Mouse (Mus musculus): ENCODE results near the gene Gpc4. TPM values are rescaled to one million over a fixed set of nuclear protein-coding genes. Genes with fewer than 3 reads are reported as not detected.

Gene Gpc4
- polyA plus RNA-seq, 2 experiments: 81.8 to 88.5 TPM

DNA sequence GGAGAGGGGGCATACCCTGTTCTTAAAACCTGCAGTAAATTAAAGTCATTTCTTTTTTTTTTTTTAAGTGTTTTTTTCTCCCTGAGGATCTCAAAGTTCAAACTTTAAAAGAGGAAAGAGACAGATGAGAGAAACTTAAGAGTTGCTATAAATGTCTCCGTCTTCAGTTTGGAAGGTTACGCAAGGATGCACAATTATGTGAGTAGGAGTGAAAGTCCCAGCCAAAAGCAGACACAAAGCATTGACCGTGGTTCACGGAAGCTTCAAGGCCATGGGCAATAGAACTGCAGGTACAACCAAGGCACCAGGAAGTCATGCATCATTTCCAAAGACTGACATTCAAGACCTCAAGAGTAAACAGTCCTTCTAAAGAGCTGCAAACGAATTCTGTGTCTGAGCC is 28.5 kb downstream of the Gpc4 start:
- H3K9ac ChIP-seq (ENCODE audit: low read depth, low read length, severe bottlenecking): no peak overlapping the region

DNA sequence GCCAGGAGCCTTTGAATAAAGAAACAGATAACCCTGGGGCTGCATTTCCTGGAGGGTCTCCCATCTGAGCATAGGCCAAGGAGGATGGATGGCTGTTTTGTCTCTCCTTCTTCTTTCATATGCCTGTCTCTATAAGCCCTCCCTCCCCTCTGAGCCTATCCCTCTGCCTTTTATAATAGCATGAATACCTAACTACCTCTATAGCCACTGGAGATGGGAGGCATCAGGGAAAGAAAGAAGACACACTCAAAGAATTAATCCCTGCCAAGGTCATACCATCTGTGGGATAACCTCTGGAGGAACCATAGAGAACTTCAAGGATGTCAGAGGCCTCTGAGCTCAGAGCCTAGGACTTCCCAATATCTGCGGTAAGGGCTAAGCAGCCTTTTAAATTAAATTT is 35.4 kb downstream of the Gpc4 start:
- no peaks in the 10 kb centered on the region; the same call in 1 of the 2 replicates for H3K4me1 ChIP-seq (ENCODE audit: control insufficient read depth, insufficient read depth, low read length)
- WGBS: 80% methylated on average over 1 of the region's 1 CpGs
- H3K36me3 ChIP-seq (ENCODE audit: control insufficient read depth, insufficient read depth, low read length): no peaks in the 10 kb centered on the region
- no peak overlapping the region for H3K9ac ChIP-seq (ENCODE audit: low read depth, low read length, severe bottlenecking)
- no peak overlapping the region for H3K4me2 ChIP-seq (replicated peaks; ENCODE audit: low read depth, low read length, severe bottlenecking)
- DNase-seq (ENCODE audit: low spot score) (no peak), ATAC-seq (ENCODE audit: low FRiP score, low read depth) (no peak)
- H3K27ac ChIP-seq (replicated peaks; ENCODE audit: low read depth, low read length): no peak overlapping the region
- H3K4me3 ChIP-seq (replicated peaks; ENCODE audit: low read length): no peak overlapping the region
- H3K9me3 ChIP-seq (ENCODE audit: control insufficient read depth, low read length): no peaks in the 10 kb centered on the region
- no peaks in the 10 kb centered on the region for H3K27me3 ChIP-seq (ENCODE audit: control insufficient read depth, insufficient read depth, low read length)
- no peak for TF ChIP-seq POLR2A (IDR thresholded peaks at IDR 0.05; ENCODE audit: borderline replicate concordance, extremely low read depth, insufficient read depth, insufficient read length)

More for the DNA sequence above, 28.5 kb downstream of the Gpc4 start:
- H3K27me3 ChIP-seq (ENCODE audit: control insufficient read depth, insufficient read depth, low read length): no peaks in the 10 kb centered on the region
- no peak overlapping the region for H3K4me3 ChIP-seq (replicated peaks; ENCODE audit: low read length)
- no peak overlapping the region for H3K4me2 ChIP-seq (replicated peaks; ENCODE audit: low read depth, low read length, severe bottlenecking)
- H3K4me1 ChIP-seq (ENCODE audit: control insufficient read depth, insufficient read depth, low read length): no peaks in the 10 kb centered on the region; the same call in 1 of the 2 replicates
- TF ChIP-seq POLR2A (IDR thresholded peaks at IDR 0.05; ENCODE audit: borderline replicate concordance, extremely low read depth, insufficient read depth, insufficient read length): no peak
- no peak for ATAC-seq (ENCODE audit: low FRiP score, low read depth)
- H3K9me3 ChIP-seq (ENCODE audit: control insufficient read depth, low read length): no peaks in the 10 kb centered on the region
- no peak for DNase-seq (ENCODE audit: low spot score)
- H3K27ac ChIP-seq (replicated peaks; ENCODE audit: low read depth, low read length): no peak overlapping the region
- WGBS: 67% methylated on average over 5 of the region's 5 CpGs
- no peaks in the 10 kb centered on the region for H3K36me3 ChIP-seq (ENCODE audit: control insufficient read depth, insufficient read depth, low read length)

DNA sequence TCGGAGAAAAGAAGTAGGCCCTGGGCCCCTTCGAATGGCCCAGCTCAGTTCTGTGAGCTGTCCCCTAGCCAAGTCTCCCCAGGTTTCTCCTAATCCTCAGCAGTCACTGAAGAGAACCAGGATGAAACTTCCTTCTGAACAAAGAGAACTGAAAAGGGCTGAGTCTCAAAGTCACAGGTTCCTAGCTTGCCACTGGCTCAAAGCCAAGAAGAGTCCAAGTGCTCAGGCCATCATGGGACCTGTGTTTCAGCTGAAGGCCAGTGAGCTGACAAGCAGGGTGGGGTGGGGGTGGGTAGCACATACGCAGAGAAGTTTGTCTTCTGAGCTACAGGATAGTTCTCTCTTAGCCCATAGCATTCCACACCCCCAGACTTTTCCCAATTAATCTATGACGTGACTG is 36.3 kb downstream of the Gpc4 start:
- Histone ChIP-seq H3K27me3 (ENCODE audit: control insufficient read depth, insufficient read depth, low read length) (no peaks in the 10 kb centered on the region), H3K4me2 (replicated peaks; ENCODE audit: low read depth, low read length, severe bottlenecking) (no peak overlapping the region), H3K27ac (replicated peaks; ENCODE audit: low read depth, low read length) (no peak overlapping the region), H3K36me3 (ENCODE audit: control insufficient read depth, insufficient read depth, low read length) (no peaks in the 10 kb centered on the region), H3K9me3 (ENCODE audit: control insufficient read depth, low read length) (no peaks in the 10 kb centered on the region), H3K4me1 (ENCODE audit: control insufficient read depth, insufficient read depth, low read length) (peaks cover 3% of the 10 kb centered on the region; the same call in 1 of the 2 replicates), H3K4me3 (replicated peaks; ENCODE audit: low read length) (no peak overlapping the region), H3K9ac (ENCODE audit: low read depth, low read length, severe bottlenecking) (no peak overlapping the region)
- 74% methylated on average over 4 of the region's 4 CpGs for WGBS
- DNase-seq (ENCODE audit: low spot score) (no peak), ATAC-seq (ENCODE audit: low FRiP score, low read depth) (no peak)
- TF ChIP-seq POLR2A (IDR thresholded peaks at IDR 0.05; ENCODE audit: borderline replicate concordance, extremely low read depth, insufficient read depth, insufficient read length): no peak

DNA sequence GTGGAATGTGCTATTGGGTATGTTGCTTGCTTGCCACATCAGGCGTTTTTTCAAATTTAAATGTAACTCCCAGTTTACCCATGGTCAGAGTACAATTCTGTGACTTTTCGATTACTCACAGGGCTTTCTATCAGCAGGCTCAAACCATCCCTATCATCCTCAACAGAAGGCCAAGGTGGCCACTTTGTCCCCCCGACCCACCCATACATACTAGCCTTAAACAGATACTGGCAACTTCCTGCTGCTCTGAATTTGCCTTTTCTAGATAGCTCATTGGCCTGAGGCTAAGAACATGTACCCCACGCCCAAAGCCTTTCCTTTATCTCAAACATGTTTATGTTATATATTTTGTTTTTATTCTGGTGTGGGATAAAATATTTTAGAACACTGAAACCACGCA is 51.4 kb downstream of the Gpc4 start:
- no peaks in the 10 kb centered on the region for H3K4me1 ChIP-seq (ENCODE audit: control insufficient read depth, insufficient read depth, low read length)
- no peak overlapping the region for H3K4me2 ChIP-seq (replicated peaks; ENCODE audit: low read depth, low read length, severe bottlenecking)
- no peak overlapping the region for H3K27ac ChIP-seq (replicated peaks; ENCODE audit: low read depth, low read length)
- ATAC-seq (ENCODE audit: low FRiP score, low read depth): no peak
- no peak for TF ChIP-seq POLR2A (IDR thresholded peaks at IDR 0.05; ENCODE audit: borderline replicate concordance, extremely low read depth, insufficient read depth, insufficient read length)
- no peaks in the 10 kb centered on the region for H3K27me3 ChIP-seq (ENCODE audit: control insufficient read depth, insufficient read depth, low read length)
- no peak overlapping the region for H3K4me3 ChIP-seq (replicated peaks; ENCODE audit: low read length)
- no peaks in the 10 kb centered on the region for H3K36me3 ChIP-seq (ENCODE audit: control insufficient read depth, insufficient read depth, low read length)
- no peak for DNase-seq (ENCODE audit: low spot score)
- H3K9me3 ChIP-seq (ENCODE audit: control insufficient read depth, low read length): no peaks in the 10 kb centered on the region
- 87% methylated on average over 5 of the region's 5 CpGs for WGBS
- H3K9ac ChIP-seq (ENCODE audit: low read depth, low read length, severe bottlenecking): no peak overlapping the region

DNA sequence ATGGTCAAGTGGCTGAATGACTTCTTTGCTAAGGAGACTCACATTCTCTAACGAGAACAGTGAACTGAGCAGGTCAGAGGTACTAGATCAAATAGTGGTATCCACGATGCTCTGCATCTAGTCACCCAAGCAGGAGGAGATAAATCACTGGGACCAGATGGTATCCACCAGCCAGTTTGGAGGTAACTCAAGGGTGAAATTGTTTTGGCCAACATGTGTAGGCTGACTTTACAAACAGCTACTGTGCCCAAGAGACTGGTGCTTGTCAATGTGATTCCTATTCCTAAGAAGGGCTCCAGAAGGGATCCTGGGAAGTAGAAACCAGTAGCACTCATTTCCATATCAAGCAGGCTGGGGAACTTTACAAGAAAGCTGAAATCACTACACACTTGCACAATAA is 55.4 kb downstream of the Gpc4 start:
- ATAC-seq (ENCODE audit: low FRiP score, low read depth) (no peak), DNase-seq (ENCODE audit: low spot score) (no peak)
- Histone ChIP-seq H3K4me1 (ENCODE audit: control insufficient read depth, insufficient read depth, low read length) (no peaks in the 10 kb centered on the region), H3K27me3 (ENCODE audit: control insufficient read depth, insufficient read depth, low read length) (no peaks in the 10 kb centered on the region), H3K36me3 (ENCODE audit: control insufficient read depth, insufficient read depth, low read length) (no peaks in the 10 kb centered on the region), H3K4me3 (replicated peaks; ENCODE audit: low read length) (no peak overlapping the region), H3K4me2 (replicated peaks; ENCODE audit: low read depth, low read length, severe bottlenecking) (no peak overlapping the region), H3K27ac (replicated peaks; ENCODE audit: low read depth, low read length) (no peak overlapping the region), H3K9me3 (ENCODE audit: control insufficient read depth, low read length) (no peaks in the 10 kb centered on the region), H3K9ac (ENCODE audit: low read depth, low read length, severe bottlenecking) (no peak overlapping the region)
- no peak for TF ChIP-seq POLR2A (IDR thresholded peaks at IDR 0.05; ENCODE audit: borderline replicate concordance, extremely low read depth, insufficient read depth, insufficient read length)
- 39% methylated on average over 2 of the region's 2 CpGs for WGBS

DNA sequence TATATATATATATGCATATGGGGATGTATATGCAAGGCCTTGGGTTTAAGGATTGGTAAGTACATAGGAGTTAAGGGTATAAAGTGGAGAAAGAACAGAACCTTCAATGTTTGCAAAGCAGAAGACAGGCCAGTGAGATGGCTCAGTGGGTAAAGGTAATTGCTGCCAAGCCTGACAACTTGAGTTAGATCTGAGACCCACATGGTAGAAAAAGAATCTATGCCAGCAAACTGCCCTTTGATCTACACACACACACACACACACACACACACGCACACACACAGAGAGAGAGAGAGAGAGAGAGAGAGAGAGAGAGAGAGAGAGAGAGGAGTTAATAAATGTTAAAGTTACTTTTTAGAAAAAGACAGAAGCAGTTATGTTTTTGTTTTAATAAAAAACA is 56.1 kb downstream of the Gpc4 start:
- WGBS: 75% methylated on average over 1 of the region's 1 CpGs
- Histone ChIP-seq H3K27ac (replicated peaks; ENCODE audit: low read depth, low read length) (no peak overlapping the region), H3K4me3 (replicated peaks; ENCODE audit: low read length) (no peak overlapping the region), H3K9ac (ENCODE audit: low read depth, low read length, severe bottlenecking) (no peak overlapping the region), H3K4me1 (ENCODE audit: control insufficient read depth, insufficient read depth, low read length) (no peaks in the 10 kb centered on the region), H3K9me3 (ENCODE audit: control insufficient read depth, low read length) (no peaks in the 10 kb centered on the region), H3K27me3 (ENCODE audit: control insufficient read depth, insufficient read depth, low read length) (no peaks in the 10 kb centered on the region), H3K4me2 (replicated peaks; ENCODE audit: low read depth, low read length, severe bottlenecking) (no peak overlapping the region), H3K36me3 (ENCODE audit: control insufficient read depth, insufficient read depth, low read length) (no peaks in the 10 kb centered on the region)
- ATAC-seq (ENCODE audit: low FRiP score, low read depth) (no peak), DNase-seq (ENCODE audit: low spot score) (no peak)
- no peak for TF ChIP-seq POLR2A (IDR thresholded peaks at IDR 0.05; ENCODE audit: borderline replicate concordance, extremely low read depth, insufficient read depth, insufficient read length)

Measured in limb, embryonic 14.5 days (tissue).